Mouse (Mus musculus): Measurements from ENCODE around the gene Slc39a9. TPM values are rescaled to one million over a fixed set of nuclear protein-coding genes. Genes with fewer than 3 reads are reported as not detected.
A peak's percentile ranks its signal among the peaks of the same experiment; 100 is the strongest.

Gene Slc39a9
- polyA plus RNA-seq, 1 experiment: 48.3 TPM

GRCm38 (mm10) chr12:80601597-80602269 lies 42.0 kb upstream of the Slc39a9 start:
- no peaks in the 10 kb centered on the region for H3K4me1 ChIP-seq (ENCODE audit: control insufficient read depth, insufficient read depth, low read length)
- TF ChIP-seq CTCF (conservative IDR thresholded peaks at IDR 0.05; ENCODE audit: insufficient read depth, insufficient read length, low read depth, low read length) (no peak), POLR2A (IDR thresholded peaks at IDR 0.05; ENCODE audit: low read depth, low read length) (no peak)
- 88% methylated on average over 9 of the region's 9 CpGs for WGBS
- DNase-seq: no peak
- H3K4me3 ChIP-seq (ENCODE audit: insufficient read depth, low read depth, low read length): no peak overlapping the region
- no peak overlapping the region for H3K27ac ChIP-seq (ENCODE audit: insufficient read depth, low read depth, low read length)
- no peaks in the 10 kb centered on the region for H3K27me3 ChIP-seq (replicated peaks; ENCODE audit: control insufficient read depth, insufficient read depth, low read length)
- H3K36me3 ChIP-seq (ENCODE audit: control insufficient read depth, insufficient read depth, low read length): no peaks in the 10 kb centered on the region

GRCm38 (mm10) chr12:80602432-80602831 lies 41.3 kb upstream of the Slc39a9 start:
- H3K36me3 ChIP-seq (ENCODE audit: control insufficient read depth, insufficient read depth, low read length): no peaks in the 10 kb centered on the region
- no peak for DNase-seq
- WGBS: 94% methylated on average over 5 of the region's 5 CpGs
- no peak overlapping the region for H3K4me3 ChIP-seq (ENCODE audit: insufficient read depth, low read depth, low read length)
- H3K27ac ChIP-seq (ENCODE audit: insufficient read depth, low read depth, low read length): no peak overlapping the region
- TF ChIP-seq CTCF (conservative IDR thresholded peaks at IDR 0.05; ENCODE audit: insufficient read depth, insufficient read length, low read depth, low read length) (no peak), POLR2A (IDR thresholded peaks at IDR 0.05; ENCODE audit: low read depth, low read length) (no peak)
- no peaks in the 10 kb centered on the region for H3K4me1 ChIP-seq (ENCODE audit: control insufficient read depth, insufficient read depth, low read length)
- no peaks in the 10 kb centered on the region for H3K27me3 ChIP-seq (replicated peaks; ENCODE audit: control insufficient read depth, insufficient read depth, low read length)

GRCm38 (mm10) chr12:80603566-80603965 lies 40.1 kb upstream of the Slc39a9 start:
- Histone ChIP-seq H3K4me3 (ENCODE audit: insufficient read depth, low read depth, low read length) (no peak overlapping the region), H3K27me3 (replicated peaks; ENCODE audit: control insufficient read depth, insufficient read depth, low read length) (no peaks in the 10 kb centered on the region), H3K4me1 (ENCODE audit: control insufficient read depth, insufficient read depth, low read length) (no peaks in the 10 kb centered on the region), H3K27ac (ENCODE audit: insufficient read depth, low read depth, low read length) (no peak overlapping the region), H3K36me3 (ENCODE audit: control insufficient read depth, insufficient read depth, low read length) (no peaks in the 10 kb centered on the region)
- WGBS: 28% methylated on average over 4 of the region's 4 CpGs
- peak; percentile 42 for DNase-seq
- TF ChIP-seq CTCF (conservative IDR thresholded peaks at IDR 0.05; ENCODE audit: insufficient read depth, insufficient read length, low read depth, low read length): no peak

GRCm38 (mm10) chr12:80604218-80604617 lies 39.5 kb upstream of the Slc39a9 start:
- Histone ChIP-seq H3K27ac (ENCODE audit: insufficient read depth, low read depth, low read length) (no peak overlapping the region), H3K4me3 (ENCODE audit: insufficient read depth, low read depth, low read length) (no peak overlapping the region), H3K4me1 (ENCODE audit: control insufficient read depth, insufficient read depth, low read length) (no peaks in the 10 kb centered on the region), H3K36me3 (ENCODE audit: control insufficient read depth, insufficient read depth, low read length) (no peaks in the 10 kb centered on the region), H3K27me3 (replicated peaks; ENCODE audit: control insufficient read depth, insufficient read depth, low read length) (no peaks in the 10 kb centered on the region)
- no peak for DNase-seq
- 88% methylated on average over 2 of the region's 2 CpGs for WGBS
- TF ChIP-seq CTCF (conservative IDR thresholded peaks at IDR 0.05; ENCODE audit: insufficient read depth, insufficient read length, low read depth, low read length): no peak
- TF ChIP-seq POLR2A (IDR thresholded peaks at IDR 0.05; ENCODE audit: low read depth, low read length): no peak

DNA sequence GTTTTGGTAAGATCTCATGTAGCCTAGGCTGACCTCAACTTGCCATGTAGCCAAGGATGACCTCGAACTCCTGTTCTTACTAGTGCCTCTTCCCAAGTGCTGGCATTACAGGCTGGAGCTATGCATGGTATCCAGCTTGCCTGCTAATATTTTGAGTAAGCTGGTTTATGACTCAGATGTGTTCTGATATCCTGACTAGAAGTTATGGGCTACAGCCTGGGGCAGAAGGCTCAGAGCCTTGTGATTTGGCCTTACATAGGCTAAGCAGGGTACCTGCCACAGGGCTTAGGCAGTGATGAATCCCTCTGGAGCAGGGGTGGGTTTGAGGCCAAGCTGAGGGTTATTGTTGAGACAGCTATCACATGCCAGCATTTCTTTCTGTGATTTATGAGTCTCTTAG lies 35.1 kb upstream of the Slc39a9 start:
- no peak overlapping the region for H3K4me3 ChIP-seq (ENCODE audit: insufficient read depth, low read depth, low read length)
- WGBS: 83% methylated on average over 1 of the region's 1 CpGs
- no peak for DNase-seq

DNA sequence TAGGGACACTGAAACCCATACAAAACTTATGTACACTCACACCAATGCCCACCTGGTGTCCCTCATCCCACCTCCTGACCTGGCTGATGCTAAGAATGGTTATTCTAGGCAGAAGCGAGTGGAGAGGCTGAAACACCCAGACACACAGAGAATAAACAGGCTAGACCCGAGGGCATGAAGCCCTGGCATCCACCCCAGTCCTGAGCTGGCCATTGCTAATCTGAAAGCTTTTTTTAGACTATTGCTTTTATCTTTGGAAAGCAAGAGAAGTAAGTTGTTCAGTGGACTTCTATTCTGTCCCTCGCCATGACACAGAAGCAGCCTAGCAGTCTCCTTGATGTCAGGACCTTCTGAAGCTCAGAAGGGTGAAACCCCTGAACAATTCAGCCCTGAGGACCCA lies 33.8 kb upstream of the Slc39a9 start:
- H3K36me3 ChIP-seq (ENCODE audit: control insufficient read depth, insufficient read depth, low read length): no peaks in the 10 kb centered on the region

More for the DNA sequence above, 35.1 kb upstream of the Slc39a9 start:
- no peak overlapping the region for H3K27ac ChIP-seq (ENCODE audit: insufficient read depth, low read depth, low read length)
- no peaks in the 10 kb centered on the region for H3K4me1 ChIP-seq (ENCODE audit: control insufficient read depth, insufficient read depth, low read length)
- TF ChIP-seq CTCF (conservative IDR thresholded peaks at IDR 0.05; ENCODE audit: insufficient read depth, insufficient read length, low read depth, low read length): no peak
- TF ChIP-seq POLR2A (IDR thresholded peaks at IDR 0.05; ENCODE audit: low read depth, low read length): no peak
- no peaks in the 10 kb centered on the region for H3K36me3 ChIP-seq (ENCODE audit: control insufficient read depth, insufficient read depth, low read length)
- H3K27me3 ChIP-seq (replicated peaks; ENCODE audit: control insufficient read depth, insufficient read depth, low read length): no peaks in the 10 kb centered on the region

DNA sequence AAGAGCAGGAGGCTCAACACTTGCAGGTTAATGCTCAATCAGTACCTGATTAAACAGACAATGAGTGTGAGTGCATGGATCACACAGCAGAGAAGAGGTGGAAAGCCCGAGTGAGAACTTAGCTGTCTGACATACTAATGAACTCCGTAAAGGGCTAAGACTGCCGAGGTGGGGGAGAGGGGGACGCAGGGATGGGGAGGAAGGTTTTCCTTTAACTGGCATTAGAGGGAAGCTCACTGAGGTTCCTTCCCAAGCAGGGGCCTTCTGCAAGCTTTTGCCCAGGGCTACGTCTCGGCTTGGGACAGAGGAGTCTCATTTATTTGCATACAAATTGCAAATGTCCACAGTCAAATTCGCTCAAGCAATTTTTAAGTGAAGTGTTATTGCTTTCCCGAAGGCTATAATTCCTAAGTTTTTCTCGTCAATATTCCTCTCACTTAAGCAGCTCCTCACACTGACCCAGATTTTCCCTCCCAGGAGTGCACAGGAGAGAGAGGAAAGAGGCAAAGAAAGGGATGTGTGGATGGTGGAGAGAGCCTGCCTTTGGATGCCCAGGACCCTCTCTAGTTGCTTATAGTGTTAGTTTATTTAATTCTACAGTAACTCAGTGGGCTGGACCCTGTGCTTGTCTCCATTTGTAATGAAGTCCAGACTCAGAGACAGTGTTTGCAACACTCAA lies 31.4 kb upstream of the Slc39a9 start:
- no peaks in the 10 kb centered on the region for H3K4me1 ChIP-seq (ENCODE audit: control insufficient read depth, insufficient read depth, low read length)
- no peaks in the 10 kb centered on the region for H3K27me3 ChIP-seq (replicated peaks; ENCODE audit: control insufficient read depth, insufficient read depth, low read length)
- no peak for DNase-seq
- H3K36me3 ChIP-seq (ENCODE audit: control insufficient read depth, insufficient read depth, low read length): no peaks in the 10 kb centered on the region
- TF ChIP-seq CTCF (conservative IDR thresholded peaks at IDR 0.05; ENCODE audit: insufficient read depth, insufficient read length, low read depth, low read length) (no peak), POLR2A (IDR thresholded peaks at IDR 0.05; ENCODE audit: low read depth, low read length) (no peak)
- 46% methylated on average over 9 of the region's 9 CpGs for WGBS
- no peak overlapping the region for H3K4me3 ChIP-seq (ENCODE audit: insufficient read depth, low read depth, low read length)
- H3K27ac ChIP-seq (ENCODE audit: insufficient read depth, low read depth, low read length): no peak overlapping the region

More for the DNA sequence above, 33.8 kb upstream of the Slc39a9 start:
- WGBS: 71% methylated on average over 3 of the region's 3 CpGs
- no peak for DNase-seq
- H3K4me1 ChIP-seq (ENCODE audit: control insufficient read depth, insufficient read depth, low read length): no peaks in the 10 kb centered on the region
- no peak overlapping the region for H3K27ac ChIP-seq (ENCODE audit: insufficient read depth, low read depth, low read length)
- TF ChIP-seq POLR2A (IDR thresholded peaks at IDR 0.05; ENCODE audit: low read depth, low read length) (no peak), CTCF (conservative IDR thresholded peaks at IDR 0.05; ENCODE audit: insufficient read depth, insufficient read length, low read depth, low read length) (no peak)
- no peaks in the 10 kb centered on the region for H3K27me3 ChIP-seq (replicated peaks; ENCODE audit: control insufficient read depth, insufficient read depth, low read length)
- no peak overlapping the region for H3K4me3 ChIP-seq (ENCODE audit: insufficient read depth, low read depth, low read length)

Measured in kidney, adult 2 months (tissue).